Mouse (Mus musculus): ENCODE data around the gene Hdac7. TPM values are rescaled to one million over a fixed set of nuclear protein-coding genes. Genes with fewer than 3 reads are reported as not detected.

The Hdac7 gene
- polyA plus RNA-seq (2016; fragmentation: Nextera tagmentation; extraction: Ambion mirVana): 21.6 and 25.3 TPM in 2 replicates

DNA sequence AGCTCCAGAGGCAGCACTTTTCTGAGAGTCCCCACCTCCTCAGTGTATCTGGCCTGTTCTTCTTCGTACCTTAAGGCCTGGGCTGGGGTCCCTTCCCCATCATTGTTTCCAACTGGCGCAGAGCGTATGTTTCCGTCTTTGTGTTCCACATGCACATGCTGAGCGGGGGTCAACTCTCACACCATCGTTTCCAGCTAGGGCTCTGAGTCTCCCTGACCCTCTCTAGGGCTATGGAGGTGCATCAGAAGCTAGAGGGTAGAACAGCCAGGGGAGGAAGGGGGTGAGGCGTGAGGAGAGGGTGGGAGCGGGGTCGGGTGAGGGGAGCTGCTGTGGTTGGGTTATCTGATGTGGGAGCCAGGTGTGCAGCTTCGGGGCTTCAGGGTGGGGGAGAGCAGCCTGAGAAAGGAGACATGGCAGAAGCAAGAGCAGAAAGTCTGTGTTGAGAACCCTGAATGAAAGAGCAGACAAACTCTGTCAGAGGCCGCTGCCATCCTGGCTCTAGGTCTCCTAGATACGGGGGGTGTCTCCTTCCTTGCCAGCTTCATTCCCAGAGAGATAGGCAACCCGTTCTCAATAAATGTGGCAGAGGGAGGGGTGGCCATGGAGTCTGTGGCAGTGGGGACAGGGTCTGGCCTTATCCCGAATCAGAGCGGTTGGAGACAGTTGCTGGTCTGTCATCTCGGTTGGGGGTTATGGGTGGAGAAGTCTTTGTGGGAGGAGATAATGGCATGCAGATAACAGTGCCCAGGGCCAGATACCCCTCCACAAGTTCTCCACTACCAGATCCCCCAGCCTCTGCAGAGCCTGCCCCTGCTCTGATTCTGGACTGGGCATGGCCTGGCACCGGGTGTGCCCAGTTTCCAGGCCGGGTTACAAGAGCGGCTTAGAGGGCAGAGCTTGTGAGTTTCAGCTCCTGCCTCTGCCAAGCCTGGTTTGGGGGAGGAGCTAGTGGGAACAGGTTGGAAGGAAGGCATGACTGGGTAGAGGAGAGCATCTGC is at the start of gene Hdac7:
Gene Hdac7 (minus strand): TSS at position 466 of the 998 bp plus-strand sequence.
- H3K9me3 ChIP-seq: no peaks in the 10 kb centered on the region
- 0 out of 2 replicates have a peak, but pooled peaks cover 2% of the 10 kb centered on the region for H3K27me3 ChIP-seq (ENCODE audit: poor library complexity, severe bottlenecking)
- peaks cover 23% of the 10 kb centered on the region for H3K4me1 ChIP-seq
- no peak for DNase-seq (ENCODE audit: extremely low spot score, low spot score)
- H3K27ac ChIP-seq: no peak within 1 kb of the TSS
- no peak within 1 kb of the TSS for H3K4me3 ChIP-seq
- 76% methylated on average over 19 of the region's 19 CpGs for WGBS
- no peaks in the 10 kb centered on the region for H3K36me3 ChIP-seq (replicated peaks)

DNA sequence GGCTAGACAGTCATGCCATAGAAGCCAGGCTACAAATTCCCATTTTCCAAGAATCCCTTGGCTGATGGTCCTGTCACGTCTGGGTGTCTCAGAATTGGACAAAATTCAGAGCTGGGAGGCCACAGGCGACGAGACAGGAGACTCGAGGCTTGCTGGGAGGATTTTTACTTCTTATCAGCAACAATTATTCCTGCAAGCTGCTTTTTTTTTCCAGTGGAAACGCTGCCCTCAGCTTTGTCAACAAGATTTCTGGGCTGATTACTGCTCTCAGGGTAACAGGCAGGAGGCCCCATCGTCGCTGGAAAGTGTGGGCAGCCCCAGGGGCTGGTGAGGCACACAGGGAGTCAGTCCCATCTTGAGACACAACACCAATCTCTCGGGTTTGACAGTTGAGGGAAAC is 48.2 kb upstream of the Hdac7 start:
- Histone ChIP-seq H3K36me3 (replicated peaks) (no peaks in the 10 kb centered on the region), H3K27me3 (ENCODE audit: poor library complexity, severe bottlenecking) (no peaks in the 10 kb centered on the region), H3K27ac (no peak overlapping the region), H3K9me3 (no peaks in the 10 kb centered on the region), H3K4me1 (0 out of 2 replicates have a peak, but pooled peaks cover 11% of the 10 kb centered on the region), H3K4me3 (no peak overlapping the region)
- no peak for DNase-seq (ENCODE audit: extremely low spot score, low spot score)
- 77% methylated on average over 8 of the region's 8 CpGs for WGBS

DNA sequence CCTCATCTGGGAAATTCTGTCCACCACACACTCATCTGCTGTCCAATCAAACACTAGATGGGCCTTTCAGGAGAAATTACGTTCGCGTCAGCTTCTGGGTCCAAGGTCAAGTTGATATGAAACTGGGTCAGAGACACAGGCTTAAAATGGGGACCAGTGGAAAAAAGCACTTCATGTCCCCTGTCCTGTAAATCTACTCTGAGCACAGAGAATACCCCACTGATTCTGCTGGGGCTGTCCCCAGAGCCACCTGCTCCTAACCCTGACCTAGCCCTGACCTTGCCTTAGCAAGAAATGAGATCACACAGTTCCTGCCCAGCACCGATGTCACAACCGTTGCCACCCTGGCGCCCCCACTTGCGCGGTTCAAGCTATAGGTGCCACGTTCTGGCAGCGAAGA is 46.1 kb upstream of the Hdac7 start:
- DNase-seq (ENCODE audit: extremely low spot score, low spot score): no peak
- Histone ChIP-seq H3K9me3 (no peaks in the 10 kb centered on the region), H3K4me1 (0 out of 2 replicates have a peak, but pooled peaks cover 6% of the 10 kb centered on the region), H3K27me3 (ENCODE audit: poor library complexity, severe bottlenecking) (no peaks in the 10 kb centered on the region), H3K4me3 (no peak overlapping the region), H3K27ac (no peak overlapping the region), H3K36me3 (replicated peaks) (no peaks in the 10 kb centered on the region)
- WGBS: 94% methylated on average over 10 of the region's 10 CpGs

DNA sequence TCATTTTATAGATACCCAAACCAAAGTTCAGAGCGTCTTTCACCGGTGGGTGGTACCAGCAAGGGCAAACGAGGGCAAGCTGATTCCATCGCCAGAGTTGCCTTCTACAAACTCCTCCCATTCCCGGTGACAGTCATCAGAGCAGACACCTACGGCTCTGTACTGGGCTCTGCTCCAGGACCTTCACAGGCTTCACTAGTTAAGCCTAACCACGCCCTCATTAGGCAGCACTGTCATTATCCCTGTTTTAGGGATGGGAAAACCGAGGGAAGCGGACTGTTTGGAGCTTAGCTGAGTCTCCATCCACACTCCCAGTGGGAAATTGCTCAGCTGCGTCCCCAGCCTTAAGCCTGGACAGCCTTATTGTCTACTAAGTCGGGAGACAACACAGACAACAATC is 45.7 kb upstream of the Hdac7 start:
- Histone ChIP-seq H3K4me3 (no peak overlapping the region), H3K27ac (no peak overlapping the region), H3K27me3 (ENCODE audit: poor library complexity, severe bottlenecking) (no peaks in the 10 kb centered on the region), H3K9me3 (no peaks in the 10 kb centered on the region), H3K36me3 (replicated peaks) (no peaks in the 10 kb centered on the region), H3K4me1 (0 out of 2 replicates have a peak, but pooled peaks cover 6% of the 10 kb centered on the region)
- DNase-seq (ENCODE audit: extremely low spot score, low spot score): no peak
- WGBS: 72% methylated on average over 11 of the region's 11 CpGs

DNA sequence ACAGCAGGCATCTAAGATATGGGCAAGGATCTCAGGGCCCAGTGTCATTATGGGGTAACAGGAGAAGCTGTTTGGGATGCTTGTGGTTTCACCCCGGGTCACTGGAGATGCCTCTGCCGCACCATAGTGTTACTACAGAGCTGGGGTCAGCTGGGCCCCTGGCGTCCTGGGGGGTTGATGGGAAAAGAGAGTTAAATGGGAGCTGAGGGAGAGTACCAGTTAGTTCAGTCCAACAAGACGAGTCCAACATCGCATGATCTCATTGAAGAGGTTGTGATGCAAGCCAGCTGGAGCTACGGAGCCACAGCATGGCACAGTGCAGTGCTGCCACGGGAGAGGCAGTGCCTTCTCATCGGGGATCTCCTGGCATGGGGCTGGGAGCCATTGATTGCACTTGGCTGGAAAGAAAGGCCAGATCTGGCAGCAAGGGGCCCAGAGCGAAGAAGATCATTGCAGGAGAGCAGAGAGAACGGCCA is 43.3 kb upstream of the Hdac7 start:
- DNase-seq (ENCODE audit: extremely low spot score, low spot score): no peak
- 85% methylated on average over 10 of the region's 10 CpGs for WGBS
- Histone ChIP-seq H3K4me3 (no peak overlapping the region), H3K4me1 (0 out of 2 replicates have a peak, but pooled peaks cover 6% of the 10 kb centered on the region), H3K27me3 (ENCODE audit: poor library complexity, severe bottlenecking) (no peaks in the 10 kb centered on the region), H3K9me3 (no peaks in the 10 kb centered on the region), H3K36me3 (replicated peaks) (no peaks in the 10 kb centered on the region), H3K27ac (no peak overlapping the region)

DNA sequence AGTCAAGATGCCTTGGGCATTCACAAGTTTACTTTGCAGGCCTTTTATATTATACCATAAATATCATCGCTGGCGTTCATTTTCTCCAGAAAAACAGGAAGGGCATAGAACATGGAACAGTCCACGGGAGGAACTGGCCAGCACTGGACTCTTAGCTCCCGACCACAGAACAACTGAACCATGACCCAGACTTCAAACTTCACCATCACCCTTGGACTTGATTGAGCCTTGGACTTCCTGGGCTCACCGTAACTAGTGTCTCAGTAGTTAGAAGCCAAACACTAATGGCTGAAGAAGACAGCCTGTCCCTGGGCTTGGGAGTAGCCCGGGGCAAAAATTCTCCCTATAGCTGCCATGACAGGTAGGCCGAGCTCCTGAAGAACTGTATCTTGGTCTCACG is 37.1 kb upstream of the Hdac7 start:
- Histone ChIP-seq H3K27me3 (ENCODE audit: poor library complexity, severe bottlenecking) (no peaks in the 10 kb centered on the region), H3K9me3 (no peaks in the 10 kb centered on the region), H3K36me3 (replicated peaks) (no peaks in the 10 kb centered on the region), H3K4me1 (no peaks in the 10 kb centered on the region), H3K27ac (no peak overlapping the region), H3K4me3 (no peak overlapping the region)
- WGBS: 93% methylated on average over 8 of the region's 8 CpGs
- no peak for DNase-seq (ENCODE audit: extremely low spot score, low spot score)

DNA sequence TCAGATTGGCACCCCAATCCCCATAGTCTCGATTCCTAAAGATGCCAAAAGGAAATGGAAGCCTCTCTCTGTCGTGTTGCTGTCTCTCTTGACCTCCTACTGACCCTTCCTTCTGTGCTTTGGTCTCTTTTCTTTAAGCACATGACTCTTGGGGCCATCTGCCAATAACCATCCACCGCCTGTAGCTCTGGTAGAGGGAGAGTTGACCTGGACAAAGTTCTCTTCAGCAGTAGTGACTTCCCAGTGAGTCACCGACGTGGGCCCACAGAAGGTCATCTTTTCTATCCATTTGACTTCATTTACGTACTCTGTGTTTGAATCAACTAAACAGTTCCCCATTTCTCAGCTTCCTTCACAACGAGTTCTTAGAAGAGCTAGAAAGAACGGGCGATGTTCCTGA is 36.1 kb upstream of the Hdac7 start:
- Histone ChIP-seq H3K36me3 (replicated peaks) (no peaks in the 10 kb centered on the region), H3K4me1 (no peaks in the 10 kb centered on the region), H3K27me3 (ENCODE audit: poor library complexity, severe bottlenecking) (no peaks in the 10 kb centered on the region), H3K27ac (no peak overlapping the region), H3K9me3 (no peaks in the 10 kb centered on the region), H3K4me3 (no peak overlapping the region)
- WGBS: 87% methylated on average over 9 of the region's 9 CpGs
- no peak for DNase-seq (ENCODE audit: extremely low spot score, low spot score)

DNA sequence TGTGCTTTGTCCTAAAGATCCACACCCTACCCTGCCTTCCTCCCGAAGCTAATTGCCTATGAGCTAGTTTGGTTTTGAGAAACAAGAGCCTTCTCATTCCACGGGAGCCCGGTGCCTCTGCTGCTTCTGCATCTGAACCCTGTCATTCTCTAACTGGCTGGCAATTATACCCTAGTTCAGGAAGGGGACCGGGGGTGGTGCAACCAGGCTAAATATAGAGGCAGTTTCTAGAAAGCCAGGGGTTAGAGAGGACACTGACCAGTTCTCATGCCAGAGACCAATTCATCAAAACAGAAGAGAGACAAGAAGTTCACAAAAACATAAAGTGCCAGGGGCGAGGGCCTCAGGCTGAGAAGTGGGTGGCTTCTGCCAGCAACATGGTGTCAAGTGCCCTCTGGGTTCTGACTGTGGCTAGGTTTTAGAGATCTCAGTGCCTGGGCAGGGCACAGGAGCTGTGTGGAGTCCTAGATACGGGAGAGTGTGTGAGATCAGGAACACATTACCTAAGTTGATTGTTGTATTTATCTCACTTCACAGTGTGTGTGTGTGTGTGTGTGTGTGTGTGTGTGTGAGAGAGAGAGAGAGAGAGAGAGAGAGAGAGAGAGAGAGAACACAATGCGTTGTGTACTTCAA is 34.5 kb upstream of the Hdac7 start:
- DNase-seq (ENCODE audit: extremely low spot score, low spot score): no peak
- H3K9me3 ChIP-seq: no peaks in the 10 kb centered on the region
- 76% methylated on average over 7 of the region's 7 CpGs for WGBS
- no peak overlapping the region for H3K27ac ChIP-seq
- H3K4me3 ChIP-seq: no peak overlapping the region
- no peaks in the 10 kb centered on the region for H3K27me3 ChIP-seq (ENCODE audit: poor library complexity, severe bottlenecking)
- H3K36me3 ChIP-seq (replicated peaks): no peaks in the 10 kb centered on the region
- H3K4me1 ChIP-seq: no peaks in the 10 kb centered on the region

DNA sequence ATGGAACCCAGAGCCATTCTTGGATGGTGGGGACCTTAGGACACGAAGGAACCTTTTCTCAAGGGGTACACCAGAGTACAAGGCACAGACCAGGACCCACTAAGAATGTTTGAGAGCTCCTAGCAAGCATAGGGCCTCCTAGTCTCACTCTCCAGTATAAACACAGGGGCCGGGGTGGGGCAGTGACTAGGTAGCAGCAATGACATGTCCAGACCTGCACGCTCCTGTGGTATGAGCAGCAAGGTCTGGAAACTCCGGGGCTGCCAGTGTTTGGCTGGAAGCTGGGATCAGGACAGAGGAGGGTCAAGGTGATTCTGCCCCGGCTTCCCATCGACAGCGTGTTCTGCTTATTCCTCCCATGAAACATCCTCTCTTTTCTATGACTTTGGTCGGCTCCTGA is 31.5 kb upstream of the Hdac7 start:
- H3K27me3 ChIP-seq (ENCODE audit: poor library complexity, severe bottlenecking): no peaks in the 10 kb centered on the region
- no peak overlapping the region for H3K27ac ChIP-seq
- H3K4me3 ChIP-seq: no peak overlapping the region
- no peaks in the 10 kb centered on the region for H3K36me3 ChIP-seq (replicated peaks)
- 91% methylated on average over 8 of the region's 8 CpGs for WGBS
- no peak for DNase-seq (ENCODE audit: extremely low spot score, low spot score)
- H3K4me1 ChIP-seq: no peaks in the 10 kb centered on the region
- H3K9me3 ChIP-seq: no peaks in the 10 kb centered on the region

DNA sequence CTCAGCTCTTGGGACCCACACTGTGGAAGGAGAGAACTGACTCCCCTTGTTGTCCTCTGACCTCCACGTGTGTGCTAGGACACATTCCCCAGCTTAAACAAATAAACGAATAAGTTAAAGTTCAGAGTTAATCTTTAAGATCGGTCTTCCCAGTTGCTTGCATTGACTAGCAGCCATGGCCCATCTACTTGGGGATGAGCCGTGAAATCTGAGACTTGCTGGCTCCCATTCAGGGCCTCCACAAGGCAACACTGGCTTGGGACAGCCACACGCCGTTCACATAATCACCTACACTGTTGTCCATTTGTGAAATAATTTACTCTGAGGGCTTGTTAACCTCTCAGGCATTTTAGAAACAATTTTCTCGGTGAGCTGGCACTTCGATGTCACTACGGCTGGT is 29.4 kb upstream of the Hdac7 start:
- no peak for DNase-seq (ENCODE audit: extremely low spot score, low spot score)
- H3K9me3 ChIP-seq: no peaks in the 10 kb centered on the region
- H3K36me3 ChIP-seq (replicated peaks): no peaks in the 10 kb centered on the region
- no peak overlapping the region for H3K4me3 ChIP-seq
- no peak overlapping the region for H3K27ac ChIP-seq
- no peaks in the 10 kb centered on the region for H3K27me3 ChIP-seq (ENCODE audit: poor library complexity, severe bottlenecking)
- no peaks in the 10 kb centered on the region for H3K4me1 ChIP-seq
- 85% methylated on average over 9 of the region's 9 CpGs for WGBS

DNA sequence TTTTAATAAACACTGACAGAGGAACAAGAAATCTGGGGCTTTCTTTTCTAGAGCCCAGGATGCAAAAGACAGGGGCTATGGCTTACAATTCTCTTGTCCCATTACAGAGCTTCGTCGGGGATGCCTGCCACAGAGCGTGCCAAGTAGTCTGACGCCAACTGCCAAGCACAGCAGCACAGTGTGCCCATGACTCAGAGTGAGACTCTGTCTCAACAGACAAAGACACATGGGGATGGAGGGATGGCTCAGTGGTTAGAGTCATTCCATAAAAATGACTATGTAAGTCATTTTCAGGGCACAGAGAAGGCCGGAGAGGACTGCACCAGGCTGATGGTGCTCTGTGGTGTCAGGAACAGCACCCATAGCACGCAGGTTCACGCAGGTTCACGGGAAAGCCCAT is 27.9 kb upstream of the Hdac7 start:
- Histone ChIP-seq H3K36me3 (replicated peaks) (no peaks in the 10 kb centered on the region), H3K27ac (no peak overlapping the region), H3K9me3 (peaks cover 4% of the 10 kb centered on the region; the same call in 1 of the 2 replicates), H3K4me1 (no peaks in the 10 kb centered on the region), H3K4me3 (no peak overlapping the region), H3K27me3 (ENCODE audit: poor library complexity, severe bottlenecking) (no peaks in the 10 kb centered on the region)
- WGBS: 94% methylated on average over 8 of the region's 8 CpGs
- no peak for DNase-seq (ENCODE audit: extremely low spot score, low spot score)

DNA sequence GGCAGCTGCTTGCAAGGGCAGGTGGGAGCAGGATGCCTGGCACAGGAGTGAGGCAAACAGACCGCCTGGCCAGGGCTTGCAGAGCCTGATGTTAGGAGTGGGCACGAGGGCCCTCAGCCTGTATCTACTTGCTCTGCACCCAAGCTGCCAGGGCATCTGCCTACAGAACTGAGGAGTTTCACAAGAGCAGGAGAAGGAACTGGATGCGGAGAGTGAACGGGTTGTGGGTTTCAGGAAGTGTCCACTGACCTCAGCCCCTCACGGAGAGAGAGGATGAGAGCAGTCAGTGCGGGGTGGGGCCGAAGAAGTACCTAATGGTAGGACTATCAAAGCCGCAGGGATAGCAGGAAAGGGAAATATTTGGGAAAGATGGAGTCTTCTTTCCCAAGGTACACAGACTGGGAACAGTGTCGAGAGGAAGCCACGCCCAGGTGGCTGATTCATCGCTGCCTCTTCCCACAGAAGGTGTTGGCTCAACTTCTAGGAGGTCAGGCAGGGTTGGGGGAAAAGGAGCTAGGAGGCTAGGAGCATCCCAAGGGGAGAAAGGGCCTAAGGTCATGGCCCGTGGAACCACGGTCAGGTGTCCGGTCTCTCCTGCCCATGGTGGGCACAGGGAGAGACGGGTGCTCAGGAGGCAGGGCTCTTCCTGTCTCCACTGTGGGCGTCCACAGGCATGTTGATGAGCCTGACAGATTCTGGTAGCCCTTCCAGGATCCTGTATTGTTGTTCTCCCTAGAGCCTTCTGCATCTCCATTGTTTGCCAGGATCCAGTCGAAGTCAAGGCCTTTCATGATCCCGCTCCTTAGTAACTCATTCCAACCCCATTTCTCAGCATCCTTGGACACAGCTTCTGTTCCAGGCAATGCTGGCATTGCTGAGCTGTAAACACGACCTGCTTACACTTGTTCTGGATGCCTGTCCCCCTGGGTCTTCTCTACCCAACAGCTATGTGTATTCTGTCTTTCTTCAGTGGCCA is 27.0 kb upstream of the Hdac7 start:
- WGBS: 87% methylated on average over 19 of the region's 19 CpGs
- Histone ChIP-seq H3K36me3 (replicated peaks) (no peaks in the 10 kb centered on the region), H3K4me3 (no peak overlapping the region), H3K27me3 (ENCODE audit: poor library complexity, severe bottlenecking) (no peaks in the 10 kb centered on the region), H3K9me3 (peaks cover 13% of the 10 kb centered on the region; the same call in 1 of the 2 replicates), H3K4me1 (no peaks in the 10 kb centered on the region), H3K27ac (no peak overlapping the region)
- no peak for DNase-seq (ENCODE audit: extremely low spot score, low spot score)
